Mouse (Mus musculus) frontal cortex, adult (tissue): ENCODE results near the gene Gatad2b.
"Not testable (repeated sequence)": the region's sequence is repeated elsewhere in the genome, so short reads cannot be mapped to it uniquely, and the experiment has no call there.

Source experiments
- ATAC-seq: cut with Nextera tagmentation; 2 replicates; pipeline ENCODE4 v1.9.2; 2017; ENCODE audit warnings: mild to moderate bottlenecking, moderate library complexity, mixed read lengths; ENCODE audit not compliant: low TSS enrichment

Gatad2b gene

GRCm38 (mm10) chr3:90309589-90309988, 16.6 kb downstream of the Gatad2b start:
- ATAC-seq = no peak

DNA sequence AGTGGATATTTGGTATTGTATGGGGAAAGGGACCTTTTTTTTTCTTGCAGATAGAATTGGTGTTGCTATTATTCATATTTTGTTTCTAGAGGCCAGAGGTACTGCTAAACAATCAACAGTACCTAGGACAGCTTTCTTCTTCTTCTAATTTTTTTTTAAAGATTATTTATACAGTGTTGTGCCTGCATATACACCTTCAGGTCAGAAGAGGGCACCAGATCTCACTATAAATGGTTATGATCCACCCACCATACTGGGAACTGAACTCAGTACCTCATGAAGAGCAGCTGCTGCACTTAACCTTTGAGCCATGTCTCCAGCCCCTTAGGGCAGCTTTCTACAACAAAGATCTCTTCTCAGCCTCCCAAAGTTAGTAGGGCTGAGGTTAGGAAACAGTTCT, 20.4 kb downstream of the Gatad2b start:
- ATAC-seq = no peak

DNA sequence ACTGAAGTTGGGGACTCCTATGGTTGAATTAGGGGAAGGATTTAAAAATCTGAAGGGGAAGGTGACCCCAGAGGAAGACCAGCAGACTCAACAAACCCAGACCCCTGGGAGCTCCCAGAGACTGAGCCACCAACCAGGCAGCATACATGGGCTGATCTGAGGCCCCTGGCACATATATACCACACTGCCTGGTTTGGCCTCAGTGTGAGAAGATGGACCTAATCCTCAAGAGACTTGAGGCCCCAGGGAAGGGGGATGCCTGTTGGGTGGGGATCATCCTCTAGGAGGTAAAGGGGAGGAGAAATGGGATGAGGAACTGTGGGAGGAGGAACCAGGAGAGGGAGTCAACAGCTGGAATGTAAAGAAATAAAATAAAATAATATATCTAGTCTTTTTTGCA, 21.3 kb downstream of the Gatad2b start:
- ATAC-seq = no peak

- ATAC-seq = no peak
Observed at GRCm38 (mm10) chr3:90322289-90322688, 29.3 kb downstream of the Gatad2b start.

- ATAC-seq = peak; percentile 83
Observed at GRCm38 (mm10) chr3:90323119-90323518, 30.1 kb downstream of the Gatad2b start.

GRCm38 (mm10) chr3:90332485-90332884, 39.5 kb downstream of the Gatad2b start:
- ATAC-seq = no peak

DNA sequence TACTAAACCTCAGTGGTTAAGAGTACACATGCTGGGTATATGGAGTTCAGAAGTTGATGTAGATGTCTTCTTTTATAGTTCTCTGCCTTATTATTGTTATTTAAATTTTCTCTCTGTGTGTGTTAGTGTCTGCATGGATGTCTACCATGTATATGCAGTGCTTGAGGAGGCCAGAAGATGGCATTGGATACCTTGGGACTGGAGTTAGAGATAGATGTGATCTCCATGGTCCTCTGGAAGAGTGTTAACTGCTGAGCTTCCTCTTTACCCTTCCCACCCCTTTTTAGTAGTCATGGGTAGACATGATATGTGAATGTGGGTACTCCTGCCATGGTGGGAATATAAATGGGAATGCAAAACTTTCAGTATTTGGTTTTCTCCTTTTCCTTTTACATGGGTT, 42.5 kb downstream of the Gatad2b start:
- ATAC-seq = no peak

- ATAC-seq = no peak
Observed at GRCm38 (mm10) chr3:90338190-90338589, 45.2 kb downstream of the Gatad2b start.

DNA sequence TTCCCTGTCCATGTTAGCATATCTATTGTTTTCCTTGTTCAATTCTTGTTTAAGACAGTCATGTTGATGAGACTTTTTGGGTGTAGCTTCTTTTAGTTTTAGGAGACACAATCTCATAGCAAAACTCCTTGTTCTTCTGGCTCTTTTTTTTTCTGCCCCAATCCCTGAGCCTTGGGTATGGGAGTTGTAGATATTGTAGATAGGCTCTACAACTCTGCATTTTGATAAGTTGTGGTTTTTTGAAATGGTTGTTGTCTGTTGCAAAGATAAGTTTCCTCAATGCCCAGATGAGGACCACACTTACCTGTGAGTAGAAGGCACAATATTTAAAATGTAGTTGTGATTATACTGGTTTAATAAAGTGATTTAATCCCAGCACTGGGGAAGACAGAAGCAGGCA, 47.2 kb downstream of the Gatad2b start:
- no peak for ATAC-seq

DNA sequence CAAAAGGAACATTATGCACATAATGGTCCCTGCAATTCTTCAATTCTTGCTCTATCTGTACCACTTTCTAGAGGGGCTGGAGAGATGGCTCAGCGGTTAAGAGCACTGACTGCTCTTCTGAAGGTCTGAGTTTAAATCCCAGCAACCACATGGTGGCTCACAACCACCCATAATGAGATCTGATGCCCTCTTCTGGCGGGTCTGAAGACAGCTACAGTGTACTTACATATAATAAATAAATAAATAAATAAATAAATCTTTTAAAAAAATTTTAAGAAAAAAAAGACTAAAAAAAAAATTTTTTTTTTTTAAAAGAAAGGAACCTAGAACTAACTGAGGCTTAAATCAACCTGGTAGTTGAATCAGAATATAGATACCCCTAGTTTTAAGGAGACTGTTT, 49.9 kb downstream of the Gatad2b start:
- ATAC-seq = not testable (repeated sequence)

DNA sequence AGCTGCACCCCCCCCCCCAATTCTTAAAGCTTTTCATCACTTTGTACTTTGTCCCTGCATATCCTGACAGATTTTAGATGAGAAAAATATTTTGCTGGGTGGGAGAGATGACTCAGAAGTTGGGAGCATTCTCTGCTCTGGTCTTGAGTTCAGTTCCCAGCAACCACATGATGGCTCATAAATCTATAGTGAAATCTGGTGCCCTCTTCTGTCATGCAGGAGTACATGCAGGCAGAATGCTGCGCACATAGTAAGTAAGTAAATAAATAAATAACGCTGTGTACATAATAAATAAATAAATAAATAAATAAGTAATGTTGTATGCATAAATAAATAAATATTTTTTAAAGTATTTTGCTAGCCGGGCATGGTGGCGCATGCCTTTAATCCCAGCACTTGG, 54.9 kb downstream of the Gatad2b start:
- ATAC-seq = no peak

GRCm38 (mm10) chr3:90357959-90358358, 65.0 kb downstream of the Gatad2b start:
- ATAC-seq = no peak

- no peak for ATAC-seq
Observed at GRCm38 (mm10) chr3:90359230-90359629, 66.3 kb downstream of the Gatad2b start.

GRCm38 (mm10) chr3:90361476-90361875, 68.5 kb downstream of the Gatad2b start:
- no peak for ATAC-seq

- no peak for ATAC-seq
Observed at GRCm38 (mm10) chr3:90362346-90362745, 69.4 kb downstream of the Gatad2b start.

DNA sequence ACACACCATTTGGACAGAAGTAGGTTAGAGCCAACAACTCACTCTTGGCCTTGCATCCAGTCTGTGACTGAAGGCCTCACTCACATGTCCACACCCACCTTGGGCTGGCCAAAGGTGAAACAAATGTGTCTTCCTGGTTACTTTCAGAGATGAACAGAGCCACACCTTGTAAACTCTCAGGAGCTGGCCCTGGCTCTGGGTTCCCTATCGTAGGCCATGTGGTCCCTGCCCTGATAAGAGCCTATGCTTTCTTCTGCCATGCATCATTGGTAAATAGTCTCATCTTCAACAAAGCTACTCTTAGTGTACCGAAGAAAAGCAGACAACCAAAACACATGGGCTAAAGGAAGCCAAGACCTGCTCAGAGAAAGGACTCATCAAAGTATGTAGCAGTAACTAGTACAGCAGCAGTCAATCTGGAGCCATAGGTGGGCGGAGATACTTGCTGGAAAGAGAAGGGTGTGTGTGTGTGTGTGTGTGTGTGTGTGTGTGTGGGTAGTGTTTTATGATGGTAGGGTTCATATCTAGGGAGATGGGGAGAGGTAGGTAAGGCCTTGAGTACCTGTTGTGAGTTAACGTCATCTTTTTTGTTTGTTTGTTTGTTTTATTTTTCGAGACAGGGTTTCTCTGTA, 74.1 kb downstream of the Gatad2b start:
- ATAC-seq = no peak

GRCm38 (mm10) chr3:90369041-90369440, 76.1 kb downstream of the Gatad2b start:
- peak; percentile 81 for ATAC-seq

DNA sequence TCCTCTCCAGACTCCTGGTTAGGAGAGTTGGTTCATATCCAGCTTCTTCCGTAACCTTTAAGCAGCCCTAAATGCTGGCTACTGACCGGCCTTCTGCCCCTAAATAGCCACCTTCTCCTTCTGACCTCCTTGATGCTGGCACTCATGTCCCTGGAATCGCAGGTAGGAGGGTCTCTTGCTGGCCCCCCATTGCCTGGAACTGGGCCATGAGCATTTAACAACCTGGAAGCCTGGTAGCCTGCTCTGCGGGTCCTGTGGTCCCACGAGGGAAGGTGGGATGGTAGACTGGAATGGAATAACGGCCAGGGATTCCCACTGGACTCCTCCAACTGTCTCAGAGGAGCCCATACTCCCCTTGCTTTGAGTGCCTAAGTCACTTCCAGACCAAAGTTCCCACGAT, 78.9 kb downstream of the Gatad2b start:
- no peak for ATAC-seq

GRCm38 (mm10) chr3:90372817-90373216, 79.8 kb downstream of the Gatad2b start:
- no peak for ATAC-seq

DNA sequence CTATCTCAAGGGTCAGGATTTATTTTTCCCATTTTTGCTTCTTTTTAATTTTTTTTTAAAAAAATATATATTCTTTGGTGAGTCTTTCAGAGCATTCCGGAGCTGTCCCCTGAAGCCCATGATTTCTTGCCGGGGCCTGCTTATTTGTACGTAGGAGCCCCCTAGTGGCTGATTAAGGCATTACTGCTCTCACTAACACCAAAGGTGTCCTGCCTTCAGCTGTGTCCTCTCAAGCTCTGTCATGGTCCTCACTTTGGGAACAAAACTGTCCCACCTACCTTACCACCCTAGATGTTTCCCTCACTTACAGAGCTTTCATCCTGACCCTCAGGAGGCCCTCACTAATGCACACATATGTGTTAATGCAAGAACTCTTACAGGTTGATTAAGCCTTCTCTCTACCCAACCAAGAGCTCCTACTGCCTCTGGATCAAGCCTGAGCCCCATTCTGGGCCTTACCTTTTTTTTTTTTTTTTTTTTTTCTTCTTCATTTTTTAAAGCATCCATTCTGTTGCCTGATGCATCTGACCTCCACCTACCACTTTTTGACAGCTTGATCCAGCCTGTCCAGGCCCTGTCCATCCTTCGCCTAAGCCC, 80.6 kb downstream of the Gatad2b start:
- ATAC-seq = peak; percentile 68

GRCm38 (mm10) chr3:90374368-90374767, 81.4 kb downstream of the Gatad2b start:
- no peak for ATAC-seq

GRCm38 (mm10) chr3:90375562-90376246, 82.7 kb downstream of the Gatad2b start:
- ATAC-seq = no peak

DNA sequence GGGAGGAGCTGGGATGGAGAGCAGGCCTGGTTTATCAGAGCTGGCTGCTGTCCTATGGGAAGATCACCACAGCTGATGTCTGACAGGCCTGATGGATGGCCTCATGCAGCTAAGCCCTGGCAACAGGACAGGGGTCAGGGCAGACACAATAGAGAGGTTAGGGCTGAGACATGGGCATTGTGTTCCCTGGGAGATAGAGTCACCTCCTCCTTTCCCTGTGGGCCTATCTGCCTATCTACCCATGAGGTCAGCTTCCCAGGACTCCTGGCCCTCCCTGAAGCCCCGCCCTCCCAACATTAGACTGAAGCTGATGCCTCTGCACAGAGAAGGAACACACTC, 83.2 kb downstream of the Gatad2b start:
- ATAC-seq = no peak
